Mouse (Mus musculus) left cerebral cortex, postnatal 25 days (tissue): Measurements from ENCODE around the gene Cgnl1. TPM values are rescaled to one million over a fixed set of nuclear protein-coding genes. Genes with fewer than 3 reads are reported as not detected.

Experiments
- DNase-seq, 2 experiments: peaks; one replicate each; pipeline ENCODE4 v3.0.0; 2022; ENCODE audit warnings: low spot score in 2 of 2, mixed read lengths in 1 of 2
- intact Hi-C: fragments of 180-260 bp; cut with DNase I; formaldehyde crosslinking; loops from one replicate; pipeline ENCODE4 v1.15.1; 2025
- total RNA-seq, 2 experiments: library from RNA; stranded (reverse); gene quantifications; 2 replicates each; pipeline ENCODE4 v1.2.3; 2021

The Cgnl1 gene
- total RNA-seq, 2 experiments from 2014 or later, result 10.1 to 10.6 TPM

GRCm38 (mm10) chr9:71606296-71607057 is 164.9 kb downstream of the Cgnl1 start:
- DNase-seq, result no peak
- intact Hi-C loops, result no loop called here

GRCm38 (mm10) chr9:71604914-71605635 is 166.3 kb downstream of the Cgnl1 start:
- intact Hi-C loops, result no loop called here

GRCm38 (mm10) chr9:71599861-71600260 is 171.5 kb downstream of the Cgnl1 start:
- intact Hi-C loops, result no loop called here
- DNase-seq, result no peak

More at GRCm38 (mm10) chr9:71604914-71605635, 166.3 kb downstream of the Cgnl1 start:
- no peak for DNase-seq

GRCm38 (mm10) chr9:71596888-71597287 is 174.5 kb downstream of the Cgnl1 start:
- DNase-seq, result no peak
- intact Hi-C loops, result no loop called here

- no peak for DNase-seq
- intact Hi-C loops, result no loop called here
These were observed 178.7 kb downstream of the Cgnl1 start for GRCm38 (mm10) chr9:71592577-71593285.

GRCm38 (mm10) chr9:71591938-71592548 is 179.4 kb downstream of the Cgnl1 start, which contains the start of gene Myzap:
Gene Myzap (minus strand): TSS chr9:71592360.
- peak; percentile 42 to 66 for DNase-seq
- intact Hi-C loops, result no loop called here

GRCm38 (mm10) chr9:71591106-71591505 is 180.3 kb downstream of the Cgnl1 start:
- intact Hi-C loops, result no loop called here
- no peak for DNase-seq

GRCm38 (mm10) chr9:71589771-71590170 is 181.6 kb downstream of the Cgnl1 start:
- DNase-seq, result no peak
- intact Hi-C loops, result no loop called here

- no peak for DNase-seq
- intact Hi-C loops, result no loop called here
These were observed 182.3 kb downstream of the Cgnl1 start for GRCm38 (mm10) chr9:71588930-71589592.

- no peak for DNase-seq
- intact Hi-C loops, result no loop called here
These were observed 185.0 kb downstream of the Cgnl1 start for GRCm38 (mm10) chr9:71586408-71586807.

- DNase-seq, result no peak
- intact Hi-C loops, result no loop called here
These were observed 188.6 kb downstream of the Cgnl1 start for GRCm38 (mm10) chr9:71582771-71583170.

- peak; percentile 6 to 18 for DNase-seq
- intact Hi-C loops, result no loop called here
These were observed 192.4 kb downstream of the Cgnl1 start for GRCm38 (mm10) chr9:71578896-71579564.

Other genes starting within 250 kb of the Cgnl1 start
- 1 to 10 TPM; 1.6 TPM for gene Myzap, start 179.2 kb downstream of the Cgnl1 start, total RNA-seq